Mouse (Mus musculus) liver, postnatal 0 days (tissue): ENCODE results near the gene F2r. TPM values are rescaled to one million over a fixed set of nuclear protein-coding genes. Genes with fewer than 3 reads are reported as not detected.

Experiments
- ATAC-seq: fragments of 200-750 bp; cut with Nextera tagmentation; 2 replicates; pipeline ENCODE4 v1.8.0; 2017; ENCODE audit warnings: mild to moderate bottlenecking, moderate library complexity
- DNase-seq: peaks from one replicate; pipeline ENCODE4 v3.0.0-alpha.2; 2016
- H3K27ac ChIP-seq: fragments of 300-500 bp; sonication (generic); 2 replicates; pipeline ENCODE4 v1.5.1; 2014; ENCODE audit warnings: antibody characterized with exemption, moderate library complexity, mild to moderate bottlenecking, low read depth
- H3K27me3 ChIP-seq: fragments of 300-500 bp; sonication (generic); 2 replicates; pipeline ENCODE4 v1.6.1; 2014; ENCODE audit warnings: low read length, control low read depth, mixed read lengths; ENCODE audit not compliant: insufficient read depth
- H3K36me3 ChIP-seq: fragments of 300-500 bp; sonication (generic); replicated peaks from 2 replicates; pipeline ENCODE4 v1.6.1; 2014; ENCODE audit warnings: mild to moderate bottlenecking, control low read depth, low read length, moderate library complexity, mixed read lengths; ENCODE audit not compliant: insufficient read depth
- H3K4me1 ChIP-seq: fragments of 300-500 bp; sonication (generic); 2 replicates; pipeline ENCODE4 v1.6.1; 2014; ENCODE audit warnings: antibody characterized with exemption, mild to moderate bottlenecking, control low read depth; ENCODE audit not compliant: insufficient read depth
- H3K4me2 ChIP-seq: fragments of 300-500 bp; sonication (generic); 2 replicates; pipeline ENCODE4 v1.6.1; 2014; ENCODE audit warnings: low read depth, mild to moderate bottlenecking, low read length, moderate library complexity, mixed read lengths
- H3K4me3 ChIP-seq: fragments of 300-500 bp; sonication (generic); 2 replicates; pipeline ENCODE4 v1.5.1; 2014; ENCODE audit warnings: low read depth, low read length
- H3K9ac ChIP-seq: fragments of 300-500 bp; sonication (generic); replicated peaks from 2 replicates; pipeline ENCODE4 v1.6.1; 2014; ENCODE audit warnings: mild to moderate bottlenecking, moderate library complexity
- H3K9me3 ChIP-seq: fragments of 300-500 bp; sonication (generic); 2 replicates; pipeline ENCODE4 v1.6.1; 2016; ENCODE audit warnings: mild to moderate bottlenecking, control low read depth, low read length, mixed read lengths
- CTCF ChIP-seq: sonication (generic); IDR thresholded peaks from 2 replicates; pipeline ENCODE4 v1.5.1; 2016; ENCODE audit warnings: antibody characterized with exemption, low read depth
- EP300 ChIP-seq: IDR thresholded peaks from 2 replicates; pipeline ENCODE4 v1.6.1; 2016; ENCODE audit warnings: antibody characterized with exemption, low read depth, mild to moderate bottlenecking
- WGBS: fragments of 180-500 bp; shearing (Covaris S2); extraction: QIAGEN DNeasy Blood & Tissue Kit; methylation state at CpG from one replicate; pipeline ENCODE4 v1.1.7; 2014; ENCODE audit not compliant: insufficient replicate concordance; 5-methylcytosine and 5-hydroxymethylcytosine counted together
- polyA plus RNA-seq: library from polyadenylated mRNA; unstranded; fragments of >200 nt; fragmentation: Nextera tagmentation; extraction: Ambion mirVana; gene quantifications from 2 replicates; pipeline ENCODE4 v1.2.1, GENCODE M21; 2015

Gene F2r
- polyA plus RNA-seq, 1 experiment from 2014 or later, result 28.6 TPM

GRCm38 (mm10) chr13:95616512-95616911 is 1.8 kb downstream of the F2r start:
- Histone ChIP-seq H3K4me3 (peak overlapping the region; percentile 92), H3K27ac (peak overlapping the region; percentile 61), H3K4me2 (peak overlapping the region; percentile 98), H3K36me3 (peaks cover 3% of the 10 kb centered on the region; the same call in 1 of the 2 replicates), H3K4me1 (peaks cover 33% of the 10 kb centered on the region), H3K27me3 (no peaks in the 10 kb centered on the region), H3K9me3 (no peaks in the 10 kb centered on the region), H3K9ac (peak overlapping the region; percentile 87)
- 26% methylated on average over 11 of the region's 11 CpGs for WGBS
- peak; percentile 26 for DNase-seq
- TF ChIP-seq CTCF (no peak), EP300 (no peak)
- ATAC-seq, result peak; percentile 30; the same call in 1 of the 2 replicates

GRCm38 (mm10) chr13:95614757-95615156 is 3.5 kb downstream of the F2r start:
- H3K9me3 ChIP-seq, result no peaks in the 10 kb centered on the region
- WGBS, result 36% methylated on average over 6 of the region's 6 CpGs
- DNase-seq (no peak), ATAC-seq (no peak)
- H3K4me1 ChIP-seq, result peaks cover 45% of the 10 kb centered on the region
- H3K27ac ChIP-seq, result peak overlapping the region; percentile 39; the same call in 1 of the 2 replicates
- TF ChIP-seq CTCF, result no peak
- TF ChIP-seq EP300, result no peak
- H3K9ac ChIP-seq, result no peak overlapping the region; the same call in 1 of the 2 replicates
- 0 out of 2 replicates have a peak overlapping the region, but pooled peaks have one; percentile 3 for H3K4me3 ChIP-seq
- no peaks in the 10 kb centered on the region for H3K27me3 ChIP-seq
- H3K36me3 ChIP-seq, result peaks cover 3% of the 10 kb centered on the region; the same call in 1 of the 2 replicates
- peak overlapping the region; percentile 98 for H3K4me2 ChIP-seq

GRCm38 (mm10) chr13:95612243-95612642 is 6.0 kb downstream of the F2r start:
- Histone ChIP-seq H3K27ac (no peak overlapping the region), H3K4me1 (peaks cover 53% of the 10 kb centered on the region)
- 77% methylated on average over 10 of the region's 10 CpGs for WGBS

GRCm38 (mm10) chr13:95611752-95612151 is 6.5 kb downstream of the F2r start:
- H3K9ac ChIP-seq, result no peak overlapping the region
- H3K4me3 ChIP-seq, result no peak overlapping the region
- ATAC-seq, result no peak
- H3K9me3 ChIP-seq, result no peaks in the 10 kb centered on the region
- 83% methylated on average over 4 of the region's 4 CpGs for WGBS
- peaks cover 5% of the 10 kb centered on the region; the same call in 1 of the 2 replicates for H3K36me3 ChIP-seq
- H3K27ac ChIP-seq, result no peak overlapping the region
- no peaks in the 10 kb centered on the region for H3K27me3 ChIP-seq
- TF ChIP-seq EP300, result no peak
- no peak for TF ChIP-seq CTCF
- H3K4me2 ChIP-seq, result no peak overlapping the region
- DNase-seq, result no peak
- H3K4me1 ChIP-seq, result peaks cover 53% of the 10 kb centered on the region

More at GRCm38 (mm10) chr13:95612243-95612642, 6.0 kb downstream of the F2r start:
- TF ChIP-seq EP300 (no peak), CTCF (no peak)
- Histone ChIP-seq H3K9ac (no peak overlapping the region), H3K36me3 (peaks cover 5% of the 10 kb centered on the region; the same call in 1 of the 2 replicates), H3K27me3 (no peaks in the 10 kb centered on the region), H3K4me3 (no peak overlapping the region), H3K4me2 (no peak overlapping the region), H3K9me3 (no peaks in the 10 kb centered on the region)
- DNase-seq (no peak), ATAC-seq (no peak)

- peak; percentile 78 for ATAC-seq
- no peak overlapping the region for H3K9ac ChIP-seq
Measured at GRCm38 (mm10) chr13:95610786-95611562, 7.3 kb downstream of the F2r start.

GRCm38 (mm10) chr13:95609088-95609420 is 9.2 kb downstream of the F2r start:
- Histone ChIP-seq H3K4me3 (no peak overlapping the region), H3K9ac (no peak overlapping the region), H3K9me3 (no peaks in the 10 kb centered on the region), H3K4me1 (peaks cover 30% of the 10 kb centered on the region), H3K36me3 (peaks cover 17% of the 10 kb centered on the region), H3K4me2 (no peak overlapping the region), H3K27me3 (no peaks in the 10 kb centered on the region), H3K27ac (0 out of 2 replicates have a peak overlapping the region, but pooled peaks have one; percentile 23)
- DNase-seq, result no peak
- WGBS, result 67% methylated on average over 2 of the region's 2 CpGs
- no peak for ATAC-seq
- TF ChIP-seq EP300, result no peak; the same call in 1 of the 2 replicates
- no peak for TF ChIP-seq CTCF

More at GRCm38 (mm10) chr13:95610786-95611562, 7.3 kb downstream of the F2r start:
- H3K4me2 ChIP-seq, result 0 out of 2 replicates have a peak overlapping the region, but pooled peaks have one; percentile 1
- H3K4me3 ChIP-seq, result no peak overlapping the region
- H3K4me1 ChIP-seq, result peaks cover 46% of the 10 kb centered on the region
- TF ChIP-seq EP300, result no peak
- no peak for TF ChIP-seq CTCF
- H3K36me3 ChIP-seq, result peaks cover 7% of the 10 kb centered on the region; the same call in 1 of the 2 replicates
- H3K27me3 ChIP-seq, result no peaks in the 10 kb centered on the region
- H3K9me3 ChIP-seq, result no peaks in the 10 kb centered on the region
- no peak for DNase-seq
- no peak overlapping the region; the same call in 1 of the 2 replicates for H3K27ac ChIP-seq
- 68% methylated on average over 16 of the region's 16 CpGs for whole genome bisulfite sequencing
